41 mouse cellular contexts compared by ENCODE assay signal in the genomic region with DNA sequence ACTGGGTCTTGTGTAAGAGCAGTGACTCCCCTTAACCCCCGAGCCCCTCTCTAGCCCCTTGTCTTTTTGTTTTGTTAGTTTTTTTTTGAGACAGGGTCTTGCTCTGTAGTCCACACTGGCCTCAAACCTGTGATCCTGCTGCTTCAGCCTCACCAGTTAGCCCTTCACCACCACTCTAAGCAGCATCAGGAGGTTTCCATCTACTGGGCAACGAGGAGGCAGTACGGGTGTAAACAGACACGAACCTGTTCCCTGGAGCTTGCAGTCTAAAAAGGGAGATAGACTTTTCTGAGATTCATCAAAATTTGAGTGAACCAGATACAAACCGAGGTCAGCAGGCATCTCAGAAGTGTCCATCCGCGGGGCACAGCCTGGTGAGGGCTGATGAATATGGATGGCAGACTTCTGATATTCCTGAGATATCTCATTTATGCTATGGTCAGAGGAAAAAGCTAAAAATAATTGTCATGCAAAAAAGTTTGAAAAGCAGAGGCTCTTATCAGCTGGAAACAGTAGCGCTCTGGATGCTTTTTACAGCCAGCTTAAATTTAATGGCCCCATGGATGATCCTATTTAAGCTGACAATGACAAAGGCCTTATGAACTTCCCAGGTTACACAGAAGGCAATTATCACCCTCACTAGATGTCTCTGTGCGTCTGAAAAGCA. TPM values are rescaled to one million over a fixed set of nuclear protein-coding genes. Genes with fewer than 3 reads are reported as not detected.
"Had no signal": no experiment of that assay in that cellular context is flagged by ENCODE, and none has a peak within 500 bp of the region (broad histone marks: within the 10 kb centered on the region; RNA-seq: fewer than 3 reads in every experiment).

No protein-coding gene starts in this region.

- H3K36me3 ChIP-seq: heart, embryonic 13.5 days; heart, embryonic 15.5 days; hindbrain, embryonic 13.5 days; hindbrain, embryonic 15.5 days; kidney, embryonic 15.5 days; limb, embryonic 13.5 days; limb, embryonic 15.5 days; liver, embryonic 12.5 days had no signal

- H3K4me1 ChIP-seq: heart, embryonic 13.5 days; heart, embryonic 15.5 days; hindbrain, embryonic 13.5 days; hindbrain, embryonic 15.5 days; limb, embryonic 13.5 days; limb, embryonic 15.5 days had no signal

- ATAC-seq: hindbrain, postnatal 0 days; intestine, embryonic 16.5 days; liver, embryonic 12.5 days had no signal

- H3K27me3 ChIP-seq: heart, embryonic 13.5 days; heart, embryonic 15.5 days; hindbrain, embryonic 13.5 days; hindbrain, embryonic 15.5 days; kidney, embryonic 15.5 days; limb, embryonic 13.5 days; limb, embryonic 15.5 days; liver, embryonic 12.5 days had no signal

- DNase-seq: gastrocnemius, postnatal 14 days; gastrocnemius, postnatal 36 days; heart, adult 18-20 months; heart, postnatal 14 days; heart, postnatal 36 days; kidney, adult 11 months; kidney, adult 2 months; kidney, adult 9 months; kidney, postnatal 14 days; kidney, postnatal 36 days; layer of hippocampus, adult 9-11 months; layer of hippocampus, postnatal 36 days; left cerebral cortex, postnatal 4 days had no signal

- H3K9me3 ChIP-seq: heart, embryonic 13.5 days; heart, embryonic 15.5 days; hindbrain, embryonic 13.5 days; hindbrain, embryonic 15.5 days; kidney, embryonic 15.5 days; limb, embryonic 13.5 days; limb, embryonic 15.5 days; liver, embryonic 12.5 days had no signal

- H3K27ac ChIP-seq: heart, embryonic 13.5 days; heart, embryonic 15.5 days; hindbrain, embryonic 13.5 days; hindbrain, embryonic 15.5 days; hindbrain, postnatal 0 days; kidney, embryonic 15.5 days; kidney, postnatal 0 days; limb, embryonic 13.5 days; limb, embryonic 15.5 days; liver, embryonic 12.5 days had no signal

- H3K4me2 ChIP-seq: heart, embryonic 11.5 days; heart, embryonic 13.5 days; heart, embryonic 15.5 days; hindbrain, embryonic 13.5 days; hindbrain, embryonic 15.5 days; kidney, embryonic 15.5 days; limb, embryonic 13.5 days; limb, embryonic 15.5 days; liver, embryonic 12.5 days had no signal

- H3K9ac ChIP-seq: heart, embryonic 13.5 days; heart, embryonic 15.5 days; hindbrain, embryonic 13.5 days; hindbrain, embryonic 15.5 days; kidney, embryonic 15.5 days; limb, embryonic 13.5 days; limb, embryonic 15.5 days; liver, embryonic 12.5 days had no signal

- H3K4me3 ChIP-seq: heart, embryonic 13.5 days; heart, embryonic 15.5 days; hindbrain, embryonic 13.5 days; hindbrain, embryonic 15.5 days; kidney, embryonic 15.5 days; limb, embryonic 13.5 days; limb, embryonic 15.5 days; liver, embryonic 12.5 days had no signal

RNA-seq across cellular contexts. Expression of gene Fam240b, which starts 52.2 kb away (rescaled TPM):
- total RNA-seq: gastrocnemius, postnatal 36 days; heart, adult 18-20 months; heart, adult 8-10 months; heart, postnatal 14 days; heart, postnatal 36 days; hematopoietic stem cell, adult 5-6 weeks; hindbrain, postnatal 0 days; layer of hippocampus, adult 18-20 months; layer of hippocampus, adult 8-10 months; layer of hippocampus, postnatal 14 days; layer of hippocampus, postnatal 36 days; left cerebral cortex, adult 18-20 months; left cerebral cortex, adult 8-10 months; left cerebral cortex, postnatal 10 days; left cerebral cortex, postnatal 25 days; left cerebral cortex, postnatal 4 days had no signal
- polyA plus RNA-seq: gonadal fat pad, adult 2 months; heart, embryonic 11.5 days; heart, embryonic 13.5 days; heart, embryonic 15.5 days; heart, postnatal 0 days; hindbrain, embryonic 11.5 days; hindbrain, embryonic 13.5 days; hindbrain, embryonic 15.5 days; intestine, embryonic 14.5 days; intestine, embryonic 16.5 days; kidney, adult 2 months; kidney, embryonic 15.5 days; large intestine, adult 2 months; limb, embryonic 11.5 days; limb, embryonic 13.5 days; limb, embryonic 15.5 days; liver, embryonic 12.5 days; liver, embryonic 16.5 days had no signal
